Mouse (Mus musculus) gastrocnemius, postnatal 14 days (tissue): ENCODE data around the gene Mgst3. TPM values are rescaled to one million over a fixed set of nuclear protein-coding genes. Genes with fewer than 3 reads are reported as not detected.
A peak's percentile ranks its signal among the peaks of the same experiment; 100 is the strongest.

ENCODE experiments used
- DNase-seq: peaks from one replicate; pipeline ENCODE4 v3.0.0; 2021; ENCODE audit warnings: mixed read lengths
- intact Hi-C: fragments of 180-260 bp; cut with DNase I; formaldehyde crosslinking; loops from one replicate; pipeline ENCODE4 v1.15.1; 2025; ENCODE audit warnings: low total_unique reads
- long read RNA-seq, 2 experiments: library from polyadenylated mRNA; stranded (forward); transcript quantifications; one replicate each; pipeline ENCODE4 v2.0.0; 2021
- total RNA-seq, 2 experiments: library from RNA; stranded (reverse); gene quantifications; 2 replicates each; pipeline ENCODE4 v1.2.3; 2021

Gene Mgst3
- total RNA-seq: 10 to 100 TPM; 32.1 to 43.9 TPM
- long read RNA-seq, experiment 1, transcript Mgst3-201 (6 exons, 1,097 nt): major isoform, 71 of 83 reads
- long read RNA-seq, experiment 1, partial matches to known transcripts: 3 of 83 reads
- long read RNA-seq, experiment 1, other reads (novel, unspliced or antisense): 9 of 83 reads
- long read RNA-seq, experiment 2, transcript Mgst3-201 (6 exons, 1,097 nt): major isoform, 89 of 95 reads
- long read RNA-seq, experiment 2, partial matches to known transcripts: 3 of 95 reads
- long read RNA-seq, experiment 2, other reads (novel, unspliced or antisense): 3 of 95 reads

- intact Hi-C loops: no loop called here
- DNase-seq: peak; percentile 92
These were observed at the start of gene Mgst3 for GRCm38 (mm10) chr1:167393683-167394492. Gene Mgst3 (minus strand): TSS chr1:167393841.

GRCm38 (mm10) chr1:167438231-167438885 lies 44.7 kb upstream of the Mgst3 start:
- intact Hi-C loops: no loop called here
- DNase-seq: no peak

GRCm38 (mm10) chr1:167437091-167437490 lies 43.5 kb upstream of the Mgst3 start:
- DNase-seq: no peak
- intact Hi-C loops: no loop called here

GRCm38 (mm10) chr1:167436186-167436975 lies 42.7 kb upstream of the Mgst3 start:
- intact Hi-C loops: no loop called here
- DNase-seq: no peak

- intact Hi-C loops: no loop called here
- DNase-seq: no peak
These were observed 41.3 kb upstream of the Mgst3 start for GRCm38 (mm10) chr1:167434931-167435330.

GRCm38 (mm10) chr1:167430976-167431676 lies 37.5 kb upstream of the Mgst3 start:
- intact Hi-C loops: no loop called here
- DNase-seq: no peak

GRCm38 (mm10) chr1:167426681-167427080 lies 33.0 kb upstream of the Mgst3 start:
- intact Hi-C loops: no loop called here
- DNase-seq: no peak

GRCm38 (mm10) chr1:167425572-167425971 lies 31.9 kb upstream of the Mgst3 start:
- intact Hi-C loops: no loop called here
- DNase-seq: no peak

GRCm38 (mm10) chr1:167422501-167423240 lies 29.0 kb upstream of the Mgst3 start:
- peak; percentile 55 for DNase-seq
- intact Hi-C loops: no loop called here

GRCm38 (mm10) chr1:167414846-167415245 lies 21.2 kb upstream of the Mgst3 start:
- intact Hi-C loops: loop anchor here (2.0 kb wide), 1 partner anchor 220 kb away; no protein-coding TSS in a partner anchor
- peak; percentile 70 for DNase-seq

GRCm38 (mm10) chr1:167411991-167412715 lies 18.5 kb upstream of the Mgst3 start:
- intact Hi-C loops: no loop called here

GRCm38 (mm10) chr1:167409601-167410000 lies 16.0 kb upstream of the Mgst3 start:
- intact Hi-C loops: no loop called here
- no peak for DNase-seq

More at GRCm38 (mm10) chr1:167411991-167412715, 18.5 kb upstream of the Mgst3 start:
- no peak for DNase-seq

- intact Hi-C loops: no loop called here
- no peak for DNase-seq
These were observed 11.6 kb upstream of the Mgst3 start for GRCm38 (mm10) chr1:167405237-167405636.

- no peak for DNase-seq
- intact Hi-C loops: no loop called here
These were observed 360 bp downstream of the Mgst3 start for GRCm38 (mm10) chr1:167393281-167393680.

- intact Hi-C loops: no loop called here
- no peak for DNase-seq
These were observed 954 bp downstream of the Mgst3 start for GRCm38 (mm10) chr1:167392687-167393086.

- no peak for DNase-seq
- intact Hi-C loops: no loop called here
These were observed 1.5 kb downstream of the Mgst3 start for GRCm38 (mm10) chr1:167392031-167392640.

GRCm38 (mm10) chr1:167391241-167391640 lies 2.4 kb downstream of the Mgst3 start:
- intact Hi-C loops: no loop called here
- no peak for DNase-seq
